Mouse (Mus musculus) mouse embryonic stem cell (cell line): Measurements from ENCODE around the gene Sfi1.
"Not testable (repeated sequence)": the region's sequence is repeated elsewhere in the genome, so short reads cannot be mapped to it uniquely, and the experiment has no call there.

Experiments
- in situ Hi-C, 2 experiments: fragments of 300-500 bp; cut with MboI; formaldehyde crosslinking; loops; 1 replicate in 1 of 2; 3 replicates in 1 of 2; pipeline ENCODE4 v1.14.3; 2019 to 2020; ENCODE audit warnings: low sequenced_read_pairs in 2 of 2, low pct_unique_long_range_greater_than_20kb in 1 of 2, mixed read lengths in 1 of 2; ENCODE audit not compliant: unreplicated experiment in 1 of 2

Gene Sfi1

DNA sequence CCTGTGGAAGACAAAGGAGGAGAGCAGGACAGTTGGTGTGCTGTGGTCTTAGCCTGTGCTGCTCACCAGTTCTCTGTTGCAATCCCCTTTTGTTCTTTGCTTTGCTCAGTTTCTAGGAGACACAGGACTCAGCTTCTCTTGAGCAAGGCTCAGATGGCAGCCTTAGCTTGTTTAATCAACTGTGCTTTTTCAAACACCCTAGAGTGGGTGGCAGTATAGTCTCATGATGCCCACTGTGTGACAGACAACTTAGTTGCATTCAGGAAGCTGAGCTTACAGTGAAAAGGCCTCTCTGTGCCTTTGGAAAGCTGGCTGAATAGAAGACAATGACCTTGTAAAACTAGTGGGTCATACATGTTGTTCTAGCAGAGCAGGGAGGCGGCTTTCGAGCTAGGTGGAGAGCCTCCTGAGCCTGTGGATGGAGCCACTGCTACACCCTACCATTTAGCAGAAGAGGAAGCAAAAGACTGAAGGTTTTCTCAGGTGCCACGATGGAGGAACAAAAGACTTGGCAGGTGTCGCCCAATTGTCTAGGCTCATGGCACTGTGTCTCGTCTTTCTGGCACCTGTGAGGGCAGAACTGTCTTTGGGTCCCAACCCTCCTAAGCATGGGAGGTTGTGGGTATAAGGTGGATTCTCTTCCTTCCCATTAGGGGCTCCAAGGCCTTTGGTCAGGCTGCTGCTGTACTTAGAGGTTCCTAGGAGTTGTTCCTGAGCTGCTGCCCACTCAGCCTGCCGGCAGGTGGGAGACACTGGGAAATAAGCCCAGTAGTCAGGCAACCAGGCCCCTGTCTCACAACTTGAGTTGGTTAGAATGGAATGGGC lies 66.6 kb downstream of the Sfi1 start:
- in situ Hi-C loops = not testable (repeated sequence)

DNA sequence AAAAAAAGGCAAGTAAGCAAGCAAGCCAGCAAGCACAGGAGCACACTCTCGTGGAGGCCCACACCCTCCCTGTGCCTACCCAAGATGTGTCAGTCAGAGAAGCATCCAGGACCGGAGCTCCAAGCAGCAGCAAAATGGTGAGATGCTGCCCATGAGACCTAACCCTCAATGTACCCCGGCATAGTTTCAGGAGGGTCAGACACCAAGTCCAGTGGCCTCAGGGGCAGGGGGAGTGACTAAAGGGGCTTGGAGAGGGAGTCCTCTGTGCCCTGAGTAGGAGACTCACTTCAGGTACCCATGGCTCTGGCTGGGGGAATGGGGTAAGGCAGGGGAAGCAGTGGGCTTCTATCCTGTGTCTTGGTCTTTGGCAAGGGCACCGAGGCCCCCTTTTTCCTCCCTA lies 67.3 kb downstream of the Sfi1 start:
- in situ Hi-C loops = not testable (repeated sequence)

DNA sequence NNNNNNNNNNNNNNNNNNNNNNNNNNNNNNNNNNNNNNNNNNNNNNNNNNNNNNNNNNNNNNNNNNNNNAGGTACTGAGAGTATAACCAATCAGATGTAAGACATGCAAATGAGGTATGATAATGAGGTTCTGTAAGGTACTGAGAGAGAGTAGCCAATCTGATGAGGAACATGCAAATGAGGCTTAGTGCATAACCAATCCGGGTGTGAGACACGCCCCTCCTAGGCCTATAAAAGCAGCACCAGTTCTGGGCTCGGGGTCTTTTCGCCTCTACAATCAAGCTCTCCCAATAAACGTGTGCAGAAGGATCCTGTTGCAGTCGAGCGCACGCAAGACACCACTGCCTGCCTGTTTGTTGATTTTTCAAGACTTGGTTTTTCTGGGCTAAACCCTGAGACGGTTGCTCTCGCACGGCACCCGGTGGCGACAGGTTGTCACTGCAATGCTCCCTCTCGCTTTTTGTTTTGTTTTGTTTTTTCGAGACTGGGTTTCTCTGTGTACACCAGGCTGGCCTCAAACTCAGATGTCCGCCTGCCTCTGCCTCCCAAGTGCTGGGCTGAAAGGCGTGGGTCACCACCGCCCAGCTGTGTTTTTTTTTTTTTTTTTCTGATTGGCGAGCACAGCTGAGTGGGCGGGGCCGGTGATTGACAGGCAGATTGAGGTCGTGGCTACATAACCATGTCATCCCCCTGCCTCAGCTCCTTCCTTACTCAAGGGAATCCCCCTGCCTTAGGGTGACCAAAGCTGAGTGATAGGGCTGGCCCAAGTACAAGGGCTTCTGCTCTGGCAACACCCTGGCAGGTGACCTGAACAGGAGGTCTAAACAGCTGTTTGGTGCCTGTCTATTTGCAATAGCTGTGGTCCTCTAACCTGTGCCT lies 68.1 kb downstream of the Sfi1 start:
- in situ Hi-C loops = not testable (repeated sequence)

DNA sequence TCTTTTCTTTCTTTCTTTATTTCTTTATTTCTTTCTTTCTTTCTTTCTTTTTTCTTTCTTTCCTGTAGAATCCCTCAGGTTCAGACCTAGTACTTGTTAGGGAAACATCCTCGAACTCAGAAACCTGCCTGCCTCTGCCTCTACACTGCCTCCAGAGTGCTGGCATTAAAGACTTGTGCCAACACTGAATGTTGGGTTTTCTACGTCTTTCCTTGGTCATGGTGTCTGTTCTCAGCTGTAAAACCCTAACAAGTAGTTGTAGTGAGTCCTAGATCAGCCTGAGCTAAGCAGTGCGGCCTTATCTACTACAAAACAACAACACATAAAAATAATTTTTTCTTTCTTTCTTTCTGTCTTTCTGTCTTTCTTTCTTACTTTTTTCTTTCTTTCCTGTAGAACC lies 78.9 kb downstream of the Sfi1 start:
- in situ Hi-C loops = no loop called here

DNA sequence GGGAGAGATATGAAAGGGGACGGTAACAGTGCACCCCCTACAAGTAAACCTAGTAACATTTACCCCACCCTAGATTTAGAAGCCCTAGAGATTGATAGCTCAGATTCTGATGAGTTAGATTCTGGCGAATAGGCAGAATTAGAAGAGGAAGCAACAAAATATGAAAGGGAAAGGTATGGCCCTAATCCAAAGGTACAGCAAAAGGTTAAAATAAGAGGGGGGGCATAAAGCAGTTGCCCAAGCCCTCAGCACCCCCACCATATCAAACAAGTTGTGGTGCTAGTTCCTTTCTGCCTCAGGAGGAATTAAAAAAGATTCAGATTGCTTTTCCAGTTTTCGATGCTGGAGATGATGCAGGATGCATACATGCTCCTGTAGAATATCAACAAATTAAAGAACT lies 87.1 kb downstream of the Sfi1 start:
- in situ Hi-C loops = no loop called here

DNA sequence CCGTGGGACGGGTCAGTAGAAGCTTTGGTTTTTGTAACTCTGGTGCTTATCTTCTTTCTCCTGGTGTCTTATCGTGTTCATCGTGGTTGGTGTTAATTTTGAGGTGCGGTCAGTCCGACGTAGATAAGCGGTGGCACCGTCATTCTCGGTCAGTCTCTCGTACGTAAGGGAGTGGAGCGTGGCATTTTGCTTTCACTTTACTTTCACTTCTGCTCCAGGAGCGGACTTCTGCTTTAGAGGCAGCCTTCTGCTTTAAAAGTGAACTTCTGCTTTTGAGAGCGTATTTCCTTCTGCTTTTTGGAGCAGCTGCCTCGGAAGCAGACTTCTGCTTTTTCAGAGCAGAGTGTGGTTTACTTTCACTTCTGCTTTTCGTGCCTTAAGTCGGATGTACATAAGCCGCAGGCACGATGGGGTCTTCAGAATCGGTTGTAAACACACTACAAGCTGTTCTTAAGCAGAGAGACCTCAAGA lies 88.0 kb downstream of the Sfi1 start:
- in situ Hi-C loops = no loop called here

DNA sequence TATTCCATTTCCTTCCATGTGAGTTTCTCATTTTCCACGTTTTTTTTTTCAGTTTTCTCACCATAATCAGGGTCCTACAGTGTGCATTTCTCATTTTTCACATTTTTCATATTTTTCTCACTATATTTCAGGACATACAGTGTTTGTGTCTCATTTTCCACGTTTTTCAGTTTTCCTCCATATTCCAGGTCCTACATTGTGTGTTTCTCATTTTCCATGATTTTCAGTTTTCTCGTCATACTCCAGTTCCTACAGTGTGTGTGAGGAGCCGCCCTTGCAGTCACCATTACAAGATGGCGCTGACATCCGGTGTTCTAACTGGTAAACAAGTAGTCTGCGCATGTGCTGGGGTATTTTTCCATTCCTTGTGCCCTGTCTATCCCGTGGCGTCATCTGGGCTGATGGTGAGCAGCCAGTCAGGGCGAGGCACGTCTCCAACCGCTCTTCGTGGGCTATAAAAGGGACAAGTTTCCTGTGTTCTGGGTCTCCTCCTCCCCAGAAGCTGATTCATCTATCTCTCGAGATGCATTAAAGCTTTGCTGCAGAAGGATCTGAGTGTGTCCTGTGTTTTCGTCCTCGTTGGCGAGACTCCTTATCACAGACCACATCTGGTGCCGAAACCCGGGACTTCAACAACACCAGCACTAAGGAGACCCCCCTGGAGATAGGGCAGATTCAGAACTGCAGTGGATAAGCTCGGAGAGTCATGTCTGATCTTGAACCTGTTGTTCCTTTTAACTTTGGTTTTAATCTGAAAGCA lies 88.6 kb downstream of the Sfi1 start:
- in situ Hi-C loops = not testable (repeated sequence)

DNA sequence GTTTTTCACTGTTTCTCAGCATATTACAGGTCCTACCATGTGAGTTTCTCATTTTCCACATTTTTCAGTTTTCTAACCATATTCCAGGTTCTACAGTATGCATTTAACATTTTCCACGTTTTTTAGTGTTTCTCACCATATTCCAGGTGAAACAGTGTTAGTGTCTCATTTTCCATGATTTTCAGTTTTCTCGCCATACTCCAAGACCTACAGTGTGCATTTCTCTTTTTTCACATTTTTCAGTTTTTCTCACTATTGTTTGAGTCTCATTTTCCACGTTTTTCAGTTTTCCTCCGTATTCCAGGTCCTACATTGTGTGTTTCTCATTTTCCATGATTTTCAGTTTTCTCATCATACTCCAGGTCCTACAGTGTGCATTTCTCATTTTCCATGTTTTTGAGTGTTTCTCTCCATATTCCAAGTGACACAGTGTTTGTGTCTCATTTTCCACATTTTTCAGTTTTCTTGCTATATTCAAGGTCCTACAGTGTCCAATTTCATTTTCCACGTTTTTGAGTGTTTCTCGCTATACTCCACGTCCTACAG lies 89.6 kb downstream of the Sfi1 start:
- in situ Hi-C loops = no loop called here

DNA sequence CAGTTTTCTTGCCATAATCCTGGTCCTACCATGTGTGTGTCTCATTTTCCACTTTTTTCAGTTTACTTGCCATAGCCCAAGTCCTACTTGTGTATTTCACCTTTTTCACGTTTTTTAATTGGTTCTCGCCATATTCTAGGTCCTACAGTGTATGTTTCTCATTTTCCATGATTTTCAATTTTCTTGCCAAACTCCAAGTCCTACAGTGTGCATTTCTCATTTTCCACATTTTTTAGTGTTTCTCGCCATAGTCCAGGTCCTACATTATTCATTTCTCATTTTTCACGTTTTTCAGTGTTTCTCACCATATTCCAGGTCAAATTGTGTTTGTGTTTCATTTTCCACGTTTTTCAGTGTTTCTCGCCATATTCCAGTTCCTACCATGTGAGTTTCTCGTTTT lies 90.6 kb downstream of the Sfi1 start:
- in situ Hi-C loops = not testable (repeated sequence)

DNA sequence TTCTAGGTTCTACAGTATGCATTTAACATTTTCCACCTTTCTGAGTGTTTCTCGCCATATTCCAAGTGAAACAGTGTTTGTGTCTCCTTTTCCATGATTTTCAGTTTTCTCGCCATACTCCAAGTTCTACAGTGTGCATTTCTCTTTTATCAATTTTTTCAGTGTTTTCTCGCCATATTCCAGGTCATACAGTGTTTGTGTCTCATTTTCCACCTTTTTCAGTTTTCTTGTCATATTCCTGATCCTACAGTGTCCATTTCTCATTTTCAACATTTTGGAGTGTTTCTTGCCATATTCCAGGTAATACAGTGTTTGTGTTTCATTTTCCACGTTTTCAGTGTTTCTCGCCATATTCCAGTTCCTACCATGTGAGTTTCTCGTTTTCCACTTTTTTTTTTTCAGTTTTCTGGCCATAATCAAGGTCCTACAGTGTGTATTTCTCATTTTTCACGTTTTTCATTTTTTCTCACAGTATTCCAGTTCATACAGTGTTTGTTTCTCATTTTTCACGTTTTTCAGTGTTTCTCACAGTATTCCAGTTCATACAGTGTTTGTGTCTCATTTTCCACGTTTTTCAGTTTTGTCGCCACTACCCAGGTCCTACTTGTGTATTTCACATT lies 91.3 kb downstream of the Sfi1 start:
- in situ Hi-C loops = no loop called here

DNA sequence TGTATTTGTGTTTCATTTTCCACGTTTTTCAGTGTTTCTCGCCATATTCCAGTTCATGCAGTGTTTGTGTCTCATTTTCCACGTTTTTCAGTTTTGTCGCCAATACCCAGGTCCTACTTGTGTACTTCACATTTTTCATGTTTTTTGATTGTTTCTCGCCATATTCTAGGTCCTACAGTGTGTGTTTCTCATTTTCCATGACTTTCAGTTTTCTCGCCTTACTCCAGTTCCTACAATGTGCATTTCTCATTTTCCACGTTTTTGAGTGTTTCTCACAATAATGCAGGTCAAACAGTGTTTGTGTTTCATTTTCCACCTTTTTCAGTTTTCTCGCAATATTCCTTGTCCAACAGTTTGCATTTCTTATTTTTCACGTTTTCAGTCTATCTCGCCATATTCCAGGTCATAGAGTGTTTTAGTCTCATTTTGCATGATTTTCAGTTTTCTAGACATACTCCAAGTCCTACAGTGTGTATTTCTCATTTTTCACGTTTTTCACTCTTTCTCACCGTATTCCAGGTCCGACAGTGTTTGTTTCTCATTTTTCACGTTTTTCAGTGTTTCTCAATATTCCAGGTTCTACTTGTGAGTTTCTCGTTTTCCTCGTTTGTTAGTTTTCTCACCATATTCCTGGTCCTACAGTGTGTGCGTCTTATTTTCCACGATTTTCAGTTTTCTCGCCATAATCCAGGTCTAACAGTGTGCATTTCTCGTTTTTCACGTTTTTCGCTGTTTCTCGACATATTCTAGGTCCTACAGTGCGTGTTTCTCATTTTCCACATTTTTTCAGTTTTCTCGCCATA lies 92.0 kb downstream of the Sfi1 start:
- in situ Hi-C loops = no loop called here

DNA sequence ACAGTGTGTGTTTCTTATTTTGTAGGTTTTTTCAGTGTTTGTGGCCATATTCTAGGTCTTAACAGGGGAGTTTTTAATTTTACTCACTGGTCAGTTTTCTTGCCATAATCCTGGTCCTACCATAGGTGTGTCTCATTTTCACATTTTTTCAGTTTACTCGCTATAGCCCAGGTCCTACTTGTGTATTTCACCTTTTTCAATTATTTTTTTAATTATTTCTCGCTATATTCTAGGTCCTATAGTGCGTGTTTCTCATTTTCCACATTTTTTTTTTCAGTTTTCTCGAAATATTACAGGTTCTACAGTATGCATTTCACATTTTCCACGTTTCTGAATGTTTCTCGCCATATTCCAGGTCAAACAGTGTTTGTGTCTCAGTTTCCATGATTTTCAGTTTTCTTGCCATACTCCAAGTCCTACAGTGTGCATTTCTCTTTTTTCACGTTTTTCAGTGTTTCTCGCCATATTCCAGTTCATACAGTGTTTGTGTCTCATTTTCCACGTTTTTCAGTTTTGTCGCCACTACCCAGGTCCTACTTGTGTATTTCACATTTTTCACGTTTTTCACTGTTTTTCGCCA lies 93.1 kb downstream of the Sfi1 start:
- in situ Hi-C loops = not testable (repeated sequence)
